Mouse (Mus musculus): Measurements from ENCODE around the gene Aif1l.

The Aif1l gene

DNA sequence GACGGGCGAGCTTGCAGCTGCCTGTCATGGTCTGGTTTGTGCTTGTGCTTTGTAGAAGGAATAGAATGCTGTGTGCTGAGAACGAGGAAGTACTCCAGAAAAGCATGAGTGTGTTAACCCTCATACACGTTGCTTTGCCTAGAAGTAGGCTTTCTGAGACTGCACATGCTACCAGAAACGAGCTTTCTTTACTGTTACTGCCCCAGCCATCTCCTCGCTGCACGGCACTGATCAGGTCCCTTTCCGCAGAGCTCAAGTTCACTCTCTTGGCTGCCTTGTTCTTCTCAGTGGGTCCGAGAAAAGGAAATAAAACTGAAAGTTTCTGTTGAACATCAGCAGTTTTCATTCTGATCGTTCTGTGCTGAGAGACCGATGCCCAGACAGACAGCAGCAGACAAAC, 58.8 kb downstream of the Aif1l start:
- no peak for DNase-seq (ENCODE audit: low spot score)

DNA sequence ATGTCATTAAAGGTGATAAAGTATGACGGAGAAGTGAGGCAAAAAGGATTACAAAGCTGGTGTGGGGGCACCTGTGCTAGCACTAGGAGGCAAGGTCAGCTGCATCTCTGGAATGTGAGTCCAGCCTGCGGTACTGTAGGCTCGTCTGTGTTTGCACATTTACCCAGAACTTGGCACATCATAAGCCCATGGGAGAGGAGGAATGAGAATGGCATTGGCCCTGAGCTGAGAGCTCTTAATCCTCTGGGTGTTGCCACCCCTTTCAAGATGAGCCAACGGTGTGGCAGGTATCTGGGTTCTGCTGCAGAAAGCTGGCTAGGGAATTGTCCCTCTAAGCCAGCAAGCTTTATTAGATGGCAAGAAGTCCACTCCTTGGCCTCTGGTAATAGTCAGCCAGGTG, 69.8 kb downstream of the Aif1l start:
- DNase-seq (ENCODE audit: low spot score) = no peak

GRCm38 (mm10) chr2:32020229-32020628, 70.3 kb downstream of the Aif1l start:
- no peak for DNase-seq (ENCODE audit: low spot score)

All from MN1 (cell line).